15 mouse cellular contexts compared by ENCODE assay signal in genomic region chr5:66723037-66723436, GRCm38 (mm10). TPM values are rescaled to one million over a fixed set of nuclear protein-coding genes. Genes with fewer than 3 reads are reported as not detected.
A peak's percentile ranks its signal among the peaks of the same experiment; 100 is the strongest.
DNase-seq lines count a peak whose midpoint lies in the region; ATAC-seq and TF ChIP-seq lines count a peak whose summit lies in the region.
"Had no signal": no experiment of that assay in that cellular context is flagged by ENCODE, and none has a peak within 500 bp of the region (broad histone marks: within the 10 kb centered on the region; RNA-seq: fewer than 3 reads in every experiment).

No protein-coding gene starts in this region.

- H3K9me3 ChIP-seq in forebrain, postnatal 0 days (ENCODE audit: low read length): no peaks in the 10 kb centered on the region
- no peaks in the 10 kb centered on the region for H3K9me3 ChIP-seq in forebrain, embryonic 11.5 days (ENCODE audit: control insufficient read depth, low read length)
- no peaks in the 10 kb centered on the region for H3K9me3 ChIP-seq in intestine, embryonic 15.5 days
- H3K9me3 ChIP-seq in intestine, embryonic 16.5 days (ENCODE audit: control insufficient read depth, low read length): no peaks in the 10 kb centered on the region
- no peaks in the 10 kb centered on the region for H3K9me3 ChIP-seq in limb, embryonic 10.5 days (replicated peaks)
- H3K9me3 ChIP-seq: forebrain, embryonic 15.5 days had no signal

- no peak for TF ChIP-seq CTCF in forebrain, postnatal 0 days (IDR thresholded peaks at IDR 0.05; ENCODE audit: low read depth)

- H3K36me3 ChIP-seq in forebrain, postnatal 0 days (ENCODE audit: insufficient read depth): no peaks in the 10 kb centered on the region
- no peaks in the 10 kb centered on the region for H3K36me3 ChIP-seq in forebrain, embryonic 11.5 days (ENCODE audit: control insufficient read depth, insufficient read depth, low read length)
- H3K36me3 ChIP-seq in intestine, embryonic 15.5 days: no peaks in the 10 kb centered on the region
- H3K36me3 ChIP-seq in intestine, embryonic 16.5 days (ENCODE audit: control insufficient read depth, insufficient read depth, low read length): no peaks in the 10 kb centered on the region
- no peaks in the 10 kb centered on the region for H3K36me3 ChIP-seq in limb, embryonic 10.5 days
- H3K36me3 ChIP-seq: forebrain, embryonic 15.5 days had no signal

- WGBS in forebrain, postnatal 0 days: 52% methylated on average over 4 of the region's 4 CpGs
- WGBS in forebrain, embryonic 11.5 days: 58% methylated on average over 4 of the region's 4 CpGs
- 50% methylated on average over 4 of the region's 4 CpGs for WGBS in intestine, embryonic 15.5 days
- 51% methylated on average over 4 of the region's 4 CpGs for whole genome bisulfite sequencing in intestine, embryonic 16.5 days
- WGBS in limb, embryonic 10.5 days: 82% methylated on average over 4 of the region's 4 CpGs

- no peak overlapping the region for H3K9ac ChIP-seq in forebrain, postnatal 0 days
- no peak overlapping the region for H3K9ac ChIP-seq in forebrain, embryonic 11.5 days (ENCODE audit: low read length)
- H3K9ac ChIP-seq in intestine, embryonic 15.5 days: no peak overlapping the region
- no peak overlapping the region for H3K9ac ChIP-seq in intestine, embryonic 16.5 days (ENCODE audit: low read depth, low read length)
- H3K9ac ChIP-seq: forebrain, embryonic 15.5 days had no signal

- peak; percentile 40 for ATAC-seq in forebrain, postnatal 0 days
- no peak for ATAC-seq in forebrain, embryonic 11.5 days (replicated peaks; ENCODE audit: low FRiP score)
- no peak for ATAC-seq in intestine, embryonic 15.5 days
- ATAC-seq in intestine, embryonic 16.5 days: no peak
- ATAC-seq: forebrain, embryonic 15.5 days had no signal

- no peak overlapping the region for H3K4me2 ChIP-seq in forebrain, postnatal 0 days (ENCODE audit: low read depth)
- H3K4me2 ChIP-seq in forebrain, embryonic 11.5 days (ENCODE audit: low read depth, low read length, severe bottlenecking): no peak overlapping the region
- H3K4me2 ChIP-seq in intestine, embryonic 15.5 days (replicated peaks): no peak overlapping the region
- no peak overlapping the region for H3K4me2 ChIP-seq in intestine, embryonic 16.5 days (ENCODE audit: low read depth, low read length)
- H3K4me2 ChIP-seq: forebrain, embryonic 15.5 days had no signal

- no peak overlapping the region for H3K4me3 ChIP-seq in forebrain, postnatal 0 days (ENCODE audit: low read depth, low read length)
- H3K4me3 ChIP-seq in forebrain, embryonic 11.5 days (ENCODE audit: low read depth, low read length): no peak overlapping the region
- no peak overlapping the region for H3K4me3 ChIP-seq in intestine, embryonic 15.5 days (replicated peaks)
- H3K4me3 ChIP-seq in intestine, embryonic 16.5 days (ENCODE audit: low read length): no peak overlapping the region
- no peak overlapping the region for H3K4me3 ChIP-seq in limb, embryonic 10.5 days
- H3K4me3 ChIP-seq: forebrain, embryonic 15.5 days; left cerebral cortex, adult 2 months had no signal

- peaks cover 3% of the 10 kb centered on the region; the same call in 1 of the 2 replicates for H3K4me1 ChIP-seq in forebrain, postnatal 0 days (ENCODE audit: insufficient read depth)
- 0 out of 2 replicates have a peak, but pooled peaks cover 4% of the 10 kb centered on the region for H3K4me1 ChIP-seq in forebrain, embryonic 11.5 days (replicated peaks; ENCODE audit: control insufficient read depth, insufficient read depth, low read length)
- no peaks in the 10 kb centered on the region for H3K4me1 ChIP-seq in intestine, embryonic 15.5 days (replicated peaks)
- H3K4me1 ChIP-seq in intestine, embryonic 16.5 days (ENCODE audit: control insufficient read depth, insufficient read depth, low read length): no peaks in the 10 kb centered on the region
- peaks cover 27% of the 10 kb centered on the region for H3K4me1 ChIP-seq in limb, embryonic 10.5 days
- H3K4me1 ChIP-seq: forebrain, embryonic 15.5 days had no signal

- no peaks in the 10 kb centered on the region for H3K27me3 ChIP-seq in forebrain, postnatal 0 days (ENCODE audit: insufficient read depth, low read length)
- H3K27me3 ChIP-seq in forebrain, embryonic 11.5 days (ENCODE audit: control insufficient read depth, insufficient read depth, low read length): no peaks in the 10 kb centered on the region
- H3K27me3 ChIP-seq in intestine, embryonic 15.5 days (replicated peaks): no peaks in the 10 kb centered on the region; the same call in 1 of the 2 replicates
- H3K27me3 ChIP-seq in intestine, embryonic 16.5 days (replicated peaks; ENCODE audit: control insufficient read depth, insufficient read depth, low read length): no peaks in the 10 kb centered on the region
- H3K27me3 ChIP-seq in limb, embryonic 10.5 days (ENCODE audit: low read depth, poor library complexity, severe bottlenecking): no peaks in the 10 kb centered on the region
- H3K27me3 ChIP-seq: forebrain, embryonic 15.5 days had no signal

- H3K27ac ChIP-seq in forebrain, postnatal 0 days (ENCODE audit: low read depth, low read length): peak overlapping the region; percentile 54; the same call in 1 of the 2 replicates
- H3K27ac ChIP-seq in forebrain, embryonic 11.5 days (ENCODE audit: low read depth, low read length): no peak overlapping the region
- H3K27ac ChIP-seq in intestine, embryonic 15.5 days: peak overlapping the region; percentile 28
- no peak overlapping the region for H3K27ac ChIP-seq in intestine, embryonic 16.5 days (ENCODE audit: low read length)
- H3K27ac ChIP-seq in limb, embryonic 10.5 days: peak overlapping the region; percentile 56
- H3K27ac ChIP-seq: forebrain, embryonic 15.5 days; left cerebral cortex, adult 2 months had no signal

- no peak for DNase-seq in forebrain, postnatal 0 days
- no peak for DNase-seq in forebrain, embryonic 11.5 days (ENCODE audit: low spot score)
- peak; percentile 29 for DNase-seq in ZHBTc4 (ENCODE audit: low read depth, low spot score)
- no peak for DNase-seq in limb, embryonic 10.5 days (ENCODE audit: low spot score)
- no peak for DNase-seq in spleen, postnatal 10 days (ENCODE audit: low spot score in 2 of 2)
- DNase-seq in adrenal gland, postnatal 25 days: no peak
- DNase-seq: cerebellum, adult 18-20 months; thymus, postnatal 36 days had no signal

RNA-seq across cellular contexts. Expression of gene Limch1, which starts 22.6 kb away (rescaled TPM):
- 114 and 133 TPM in 2 replicates for total RNA-seq in forebrain, postnatal 0 days (2014; rRNA removed)
- 49.5 and 62.8 TPM in 2 replicates for polyA plus RNA-seq in forebrain, postnatal 0 days (2015; fragmentation: Nextera tagmentation; extraction: Ambion mirVana)
- polyA plus RNA-seq in forebrain, embryonic 11.5 days (2014; fragmentation: Nextera tagmentation; extraction: Ambion mirVana): 39.2 and 41.7 TPM in 2 replicates
- 11.3 and 11.7 TPM in 2 replicates for polyA plus RNA-seq in intestine, embryonic 15.5 days (2015; fragmentation: Nextera tagmentation; extraction: Ambion mirVana)
- 7.5 and 8.5 TPM in 2 replicates for polyA plus RNA-seq in intestine, embryonic 16.5 days (2015; fragmentation: Nextera tagmentation; extraction: Ambion mirVana)
- 21.8 and 28.9 TPM in 2 replicates for polyA plus RNA-seq in limb, embryonic 10.5 days (2016; fragmentation: Nextera tagmentation; extraction: Ambion mirVana)
- total RNA-seq in adrenal gland, postnatal 25 days (2021): 83.8 and 127 TPM in 2 replicates
- total RNA-seq: granulocyte monocyte progenitor cell, adult 5-6 weeks had no signal

RNA-seq across cellular contexts. Expression of gene Uchl1, which starts 47.1 kb away (rescaled TPM):
- total RNA-seq in forebrain, postnatal 0 days (2014; rRNA removed): 1,756 and 1,892 TPM in 2 replicates
- 1,681 and 1,809 TPM in 2 replicates for polyA plus RNA-seq in forebrain, postnatal 0 days (2015; fragmentation: Nextera tagmentation; extraction: Ambion mirVana)
- 366 and 368 TPM in 2 replicates for polyA plus RNA-seq in forebrain, embryonic 11.5 days (2014; fragmentation: Nextera tagmentation; extraction: Ambion mirVana)
- 89.5 and 95.7 TPM in 2 replicates for polyA plus RNA-seq in intestine, embryonic 15.5 days (2015; fragmentation: Nextera tagmentation; extraction: Ambion mirVana)
- polyA plus RNA-seq in intestine, embryonic 16.5 days (2015; fragmentation: Nextera tagmentation; extraction: Ambion mirVana): 75.0 and 89.7 TPM in 2 replicates
- polyA plus RNA-seq in limb, embryonic 10.5 days (2016; fragmentation: Nextera tagmentation; extraction: Ambion mirVana): 25.7 and 33.5 TPM in 2 replicates
- 56.6 and 75.0 TPM in 2 replicates for total RNA-seq in adrenal gland, postnatal 25 days (2021)
- total RNA-seq: megakaryocyte, adult 5-6 weeks had no signal
- polyA plus RNA-seq: liver, adult 2 months had no signal

Comparison
In these comparisons a context has a peak if more than half of its experiments do, and no peak if none do; other contexts are left out.
1. H3K27ac ChIP-seq: peak in forebrain, postnatal 0 days (single experiment), intestine, embryonic 15.5 days (single experiment) and limb, embryonic 10.5 days (single experiment); none in forebrain, embryonic 11.5 days (single experiment) and intestine, embryonic 16.5 days (single experiment).